Mouse (Mus musculus): ENCODE measurements around the gene H2afy. TPM values are rescaled to one million over a fixed set of nuclear protein-coding genes. Genes with fewer than 3 reads are reported as not detected.
A peak's percentile ranks its signal among the peaks of the same experiment; 100 is the strongest.

The H2afy gene
- 246 and 265 TPM in 2 replicates for polyA plus RNA-seq (2014; fragmentation: Nextera tagmentation; extraction: Ambion mirVana)

- Histone ChIP-seq H3K27ac (replicated peaks; ENCODE audit: low read depth, low read length) (peak within 1 kb of the TSS; percentile 89), H3K4me2 (ENCODE audit: low read depth, low read length) (peak within 1 kb of the TSS; percentile 66), H3K9ac (ENCODE audit: low read depth, low read length) (peak within 1 kb of the TSS; percentile 99), H3K36me3 (ENCODE audit: control insufficient read depth, insufficient read depth, low read length) (peaks cover 7% of the 10 kb centered on the region; the same call in 1 of the 2 replicates), H3K9me3 (ENCODE audit: control insufficient read depth, low read length) (no peaks in the 10 kb centered on the region), H3K4me1 (ENCODE audit: control insufficient read depth, insufficient read depth, low read length) (peaks cover 14% of the 10 kb centered on the region), H3K27me3 (replicated peaks; ENCODE audit: control insufficient read depth, insufficient read depth, low read length) (no peaks in the 10 kb centered on the region), H3K4me3 (ENCODE audit: low read depth, low read length) (peak within 1 kb of the TSS; percentile 80)
- 86% methylated on average over 2 of the region's 2 CpGs for WGBS
- DNase-seq (ENCODE audit: low spot score) = no peak
- ATAC-seq (ENCODE audit: low read depth) = no peak
Observed at GRCm38 (mm10) chr13:56136200-56136599, at the start of gene H2afy. H2afy (minus strand) TSS chr13:56136361.

DNA sequence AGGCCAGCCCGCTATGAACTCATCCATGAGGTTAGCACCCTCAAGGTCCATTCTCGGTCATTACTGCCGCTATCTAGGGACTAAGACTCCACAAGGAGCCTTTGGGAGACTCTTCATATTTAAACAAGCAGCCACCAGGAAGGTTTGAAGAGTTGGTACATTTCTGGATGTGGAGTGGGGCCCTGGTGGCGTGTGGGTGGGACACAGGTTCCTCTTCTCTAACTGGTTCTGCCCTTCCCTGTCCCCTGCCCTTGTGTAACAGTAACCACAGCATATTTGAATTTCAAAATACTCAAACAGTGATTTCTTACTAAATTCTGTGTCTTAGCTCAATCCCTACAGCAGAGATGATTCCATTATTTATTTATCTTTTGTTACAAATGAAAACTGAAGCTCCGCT lies 47.5 kb upstream of the H2afy start:
- Histone ChIP-seq H3K36me3 (ENCODE audit: control insufficient read depth, insufficient read depth, low read length) (no peaks in the 10 kb centered on the region), H3K4me1 (ENCODE audit: control insufficient read depth, insufficient read depth, low read length) (no peaks in the 10 kb centered on the region), H3K27me3 (replicated peaks; ENCODE audit: control insufficient read depth, insufficient read depth, low read length) (no peaks in the 10 kb centered on the region), H3K4me2 (ENCODE audit: low read depth, low read length) (no peak overlapping the region), H3K27ac (replicated peaks; ENCODE audit: low read depth, low read length) (no peak overlapping the region), H3K9me3 (ENCODE audit: control insufficient read depth, low read length) (no peaks in the 10 kb centered on the region), H3K4me3 (ENCODE audit: low read depth, low read length) (no peak overlapping the region), H3K9ac (ENCODE audit: low read depth, low read length) (no peak overlapping the region)
- WGBS = 85% methylated on average over 5 of the region's 5 CpGs
- no peak for ATAC-seq (ENCODE audit: low read depth)
- no peak for DNase-seq (ENCODE audit: low spot score)

DNA sequence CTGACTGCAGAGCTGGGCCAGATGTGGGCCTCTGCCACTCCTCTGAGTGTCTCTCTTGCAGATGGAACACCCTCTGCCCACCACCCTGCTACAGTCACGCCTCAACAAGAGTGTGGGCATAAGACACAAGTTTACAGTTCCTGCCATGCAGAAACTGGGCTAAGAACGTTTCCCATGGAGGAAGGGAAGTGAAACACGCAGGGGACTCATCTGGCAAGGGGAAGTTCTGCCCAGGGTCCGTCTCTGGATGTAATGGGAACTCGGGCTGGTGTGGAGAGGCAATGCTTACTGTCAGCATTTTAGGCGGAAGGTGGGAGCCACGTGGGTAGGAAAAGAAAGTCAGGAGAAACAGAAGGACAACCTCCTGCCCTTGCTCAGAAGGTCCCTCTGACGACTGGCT lies 45.3 kb upstream of the H2afy start:
- Histone ChIP-seq H3K4me2 (ENCODE audit: low read depth, low read length) (no peak overlapping the region), H3K27ac (replicated peaks; ENCODE audit: low read depth, low read length) (no peak overlapping the region), H3K4me3 (ENCODE audit: low read depth, low read length) (no peak overlapping the region), H3K9me3 (ENCODE audit: control insufficient read depth, low read length) (no peaks in the 10 kb centered on the region), H3K36me3 (ENCODE audit: control insufficient read depth, insufficient read depth, low read length) (no peaks in the 10 kb centered on the region), H3K27me3 (replicated peaks; ENCODE audit: control insufficient read depth, insufficient read depth, low read length) (no peaks in the 10 kb centered on the region), H3K4me1 (ENCODE audit: control insufficient read depth, insufficient read depth, low read length) (no peaks in the 10 kb centered on the region), H3K9ac (ENCODE audit: low read depth, low read length) (no peak overlapping the region)
- 72% methylated on average over 8 of the region's 8 CpGs for WGBS
- no peak for DNase-seq (ENCODE audit: low spot score)
- no peak for ATAC-seq (ENCODE audit: low read depth)

- H3K4me2 ChIP-seq (ENCODE audit: low read depth, low read length) = no peak within 1 kb of the TSS
- H3K4me1 ChIP-seq (ENCODE audit: control insufficient read depth, insufficient read depth, low read length) = peaks cover 12% of the 10 kb centered on the region
- WGBS = 85% methylated on average over 14 of the region's 16 CpGs
- no peak for ATAC-seq (ENCODE audit: low read depth)
- no peak for DNase-seq (ENCODE audit: low spot score)
- H3K27ac ChIP-seq (replicated peaks; ENCODE audit: low read depth, low read length) = no peak within 1 kb of the TSS
- H3K36me3 ChIP-seq (ENCODE audit: control insufficient read depth, insufficient read depth, low read length) = no peaks in the 10 kb centered on the region
- no peak within 1 kb of the TSS for H3K4me3 ChIP-seq (ENCODE audit: low read depth, low read length)
- H3K27me3 ChIP-seq (replicated peaks; ENCODE audit: control insufficient read depth, insufficient read depth, low read length) = no peaks in the 10 kb centered on the region
- H3K9me3 ChIP-seq (ENCODE audit: control insufficient read depth, low read length) = no peaks in the 10 kb centered on the region
- H3K9ac ChIP-seq (ENCODE audit: low read depth, low read length) = no peak within 1 kb of the TSS
Observed at GRCm38 (mm10) chr13:56178416-56179035, 42.4 kb upstream of the H2afy start, which contains the start of gene Tifab. Tifab (minus strand) TSS chr13:56178885.

DNA sequence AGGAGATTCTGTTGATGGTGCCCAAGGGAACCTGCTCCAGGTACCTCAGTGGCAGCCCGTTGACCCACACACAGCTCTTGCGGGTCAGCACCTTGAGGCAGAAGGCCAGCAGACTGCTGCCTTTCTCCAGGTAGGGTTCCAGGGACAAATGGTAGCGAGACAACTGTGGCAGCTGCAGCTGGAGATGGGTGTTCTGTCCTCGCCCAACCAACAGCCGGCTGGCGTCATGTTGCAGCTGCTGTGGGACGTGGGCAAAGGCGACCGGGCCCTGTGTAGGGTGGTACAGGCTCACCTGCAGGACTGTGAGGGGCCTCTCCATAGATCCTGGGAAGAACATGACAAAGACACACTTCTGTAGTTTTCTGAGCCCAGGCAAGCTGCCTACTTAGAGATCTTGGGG lies 40.1 kb upstream of the H2afy start:
- 71% methylated on average over 8 of the region's 9 CpGs for WGBS
- Histone ChIP-seq H3K4me1 (ENCODE audit: control insufficient read depth, insufficient read depth, low read length) (peaks cover 20% of the 10 kb centered on the region), H3K4me2 (ENCODE audit: low read depth, low read length) (no peak overlapping the region), H3K27me3 (replicated peaks; ENCODE audit: control insufficient read depth, insufficient read depth, low read length) (no peaks in the 10 kb centered on the region), H3K36me3 (ENCODE audit: control insufficient read depth, insufficient read depth, low read length) (no peaks in the 10 kb centered on the region), H3K9me3 (ENCODE audit: control insufficient read depth, low read length) (no peaks in the 10 kb centered on the region), H3K27ac (replicated peaks; ENCODE audit: low read depth, low read length) (0 out of 2 replicates have a peak overlapping the region, but pooled peaks have one; percentile 29), H3K4me3 (ENCODE audit: low read depth, low read length) (no peak overlapping the region), H3K9ac (ENCODE audit: low read depth, low read length) (no peak overlapping the region)
- ATAC-seq (ENCODE audit: low read depth) (no peak), DNase-seq (ENCODE audit: low spot score) (no peak)

- no peak overlapping the region for H3K4me2 ChIP-seq (ENCODE audit: low read depth, low read length)
- H3K36me3 ChIP-seq (ENCODE audit: control insufficient read depth, insufficient read depth, low read length) = no peaks in the 10 kb centered on the region
- WGBS = 47% methylated on average over 4 of the region's 4 CpGs
- ATAC-seq (ENCODE audit: low read depth) = no peak
- H3K4me1 ChIP-seq (ENCODE audit: control insufficient read depth, insufficient read depth, low read length) = peaks cover 20% of the 10 kb centered on the region
- DNase-seq (ENCODE audit: low spot score) = no peak
- H3K4me3 ChIP-seq (ENCODE audit: low read depth, low read length) = no peak overlapping the region
- H3K27ac ChIP-seq (replicated peaks; ENCODE audit: low read depth, low read length) = peak overlapping the region; percentile 29; the same call in 1 of the 2 replicates
- no peak overlapping the region for H3K9ac ChIP-seq (ENCODE audit: low read depth, low read length)
- H3K9me3 ChIP-seq (ENCODE audit: control insufficient read depth, low read length) = no peaks in the 10 kb centered on the region
- H3K27me3 ChIP-seq (replicated peaks; ENCODE audit: control insufficient read depth, insufficient read depth, low read length) = no peaks in the 10 kb centered on the region
Observed at GRCm38 (mm10) chr13:56175848-56176247, 39.7 kb upstream of the H2afy start.

GRCm38 (mm10) chr13:56172901-56173545 lies 36.9 kb upstream of the H2afy start:
- DNase-seq (ENCODE audit: low spot score) (no peak), ATAC-seq (ENCODE audit: low read depth) (0 out of 2 replicates have a peak, but pooled peaks have one; percentile 34)
- Histone ChIP-seq H3K27ac (replicated peaks; ENCODE audit: low read depth, low read length) (peak overlapping the region; percentile 68; the same call in 1 of the 2 replicates), H3K9ac (ENCODE audit: low read depth, low read length) (no peak overlapping the region; the same call in 1 of the 2 replicates), H3K4me1 (ENCODE audit: control insufficient read depth, insufficient read depth, low read length) (peaks cover 40% of the 10 kb centered on the region), H3K27me3 (replicated peaks; ENCODE audit: control insufficient read depth, insufficient read depth, low read length) (no peaks in the 10 kb centered on the region), H3K4me3 (ENCODE audit: low read depth, low read length) (no peak overlapping the region), H3K36me3 (ENCODE audit: control insufficient read depth, insufficient read depth, low read length) (no peaks in the 10 kb centered on the region), H3K9me3 (ENCODE audit: control insufficient read depth, low read length) (no peaks in the 10 kb centered on the region), H3K4me2 (ENCODE audit: low read depth, low read length) (no peak overlapping the region)
- WGBS = 39% methylated on average over 7 of the region's 7 CpGs

GRCm38 (mm10) chr13:56172106-56172505 lies 35.9 kb upstream of the H2afy start:
- Histone ChIP-seq H3K27me3 (replicated peaks; ENCODE audit: control insufficient read depth, insufficient read depth, low read length) (no peaks in the 10 kb centered on the region), H3K9me3 (ENCODE audit: control insufficient read depth, low read length) (no peaks in the 10 kb centered on the region), H3K4me3 (ENCODE audit: low read depth, low read length) (no peak overlapping the region), H3K4me2 (ENCODE audit: low read depth, low read length) (no peak overlapping the region), H3K9ac (ENCODE audit: low read depth, low read length) (no peak overlapping the region), H3K27ac (replicated peaks; ENCODE audit: low read depth, low read length) (peak overlapping the region; percentile 36; the same call in 1 of the 2 replicates), H3K4me1 (ENCODE audit: control insufficient read depth, insufficient read depth, low read length) (peaks cover 40% of the 10 kb centered on the region), H3K36me3 (ENCODE audit: control insufficient read depth, insufficient read depth, low read length) (no peaks in the 10 kb centered on the region)
- WGBS = 84% methylated on average over 7 of the region's 7 CpGs
- DNase-seq (ENCODE audit: low spot score) (no peak), ATAC-seq (ENCODE audit: low read depth) (no peak)
